Mouse (Mus musculus) ES-E14 (cell line): ENCODE results near the gene Cab39l. TPM values are rescaled to one million over a fixed set of nuclear protein-coding genes. Genes with fewer than 3 reads are reported as not detected.

Experiments
- DNase-seq: peaks from one replicate; pipeline ENCODE4 v3.0.0-alpha.2; 2013; ENCODE audit warnings: low read depth, low spot score
- H3K27ac ChIP-seq: 2 replicates; pipeline ENCODE4 v1.5.1; 2012; ENCODE audit warnings: low read depth, mild to moderate bottlenecking, low read length, moderate library complexity, mixed read lengths; ENCODE audit not compliant: poor library complexity, insufficient read depth, severe bottlenecking
- H3K36me3 ChIP-seq: 2 replicates; pipeline ENCODE4 v1.6.1; 2012; ENCODE audit warnings: mild to moderate bottlenecking, low read length, moderate library complexity, mixed read lengths; ENCODE audit not compliant: control insufficient read depth, poor library complexity, insufficient read depth, severe bottlenecking
- H3K4me1 ChIP-seq, 2 experiments: fragments of 150-350 bp in 1 of 2; sonication (generic) in 1 of 2; 2 replicates each; pipeline ENCODE4 v1.6.1; 2012; ENCODE audit warnings: low read length in 2 of 2, mild to moderate bottlenecking in 1 of 2, mixed read lengths in 1 of 2; ENCODE audit not compliant: control insufficient read depth in 2 of 2, insufficient read depth in 2 of 2, poor library complexity in 1 of 2
- H3K4me3 ChIP-seq, 2 experiments: fragments of 150-350 bp in 1 of 2; sonication (generic) in 1 of 2; 2 replicates each; pipeline ENCODE4 v1.5.1; 2012; ENCODE audit warnings: low read length in 2 of 2, low read depth in 1 of 2, mild to moderate bottlenecking in 1 of 2, mixed read lengths in 1 of 2; ENCODE audit not compliant: insufficient read depth in 1 of 2, poor library complexity in 1 of 2, severe bottlenecking in 1 of 2
- H3K9ac ChIP-seq: 2 replicates; pipeline ENCODE4 v1.6.1; 2012; ENCODE audit warnings: low read depth, mild to moderate bottlenecking, low read length, mixed read lengths; ENCODE audit not compliant: poor library complexity, insufficient read depth, severe bottlenecking
- H3K9me3 ChIP-seq: fragments of 150-350 bp; sonication (generic); 2 replicates; pipeline ENCODE4 v1.6.1; 2012; ENCODE audit warnings: low read depth, mild to moderate bottlenecking, low read length; ENCODE audit not compliant: control insufficient read depth, insufficient read depth
- CHD2 ChIP-seq: IDR thresholded peaks from 2 replicates; pipeline ENCODE4 v1.6.1; 2014; ENCODE audit warnings: mild to moderate bottlenecking, low read depth, low read length, inconsistent platforms
- HCFC1 ChIP-seq: IDR thresholded peaks from 2 replicates; pipeline ENCODE4 v1.6.1; 2012; ENCODE audit warnings: low read length, inconsistent platforms, borderline replicate concordance; ENCODE audit not compliant: insufficient read depth
- MAFK ChIP-seq: IDR thresholded peaks from 2 replicates; pipeline ENCODE4 v1.6.1; 2014; ENCODE audit warnings: mild to moderate bottlenecking, low read depth, low read length, inconsistent platforms; ENCODE audit not compliant: insufficient read depth
- ZC3H11A ChIP-seq: IDR thresholded peaks from 2 replicates; pipeline ENCODE4 v1.6.1; 2012; ENCODE audit warnings: low read depth, mild to moderate bottlenecking, inconsistent platforms, low read length, borderline replicate concordance
- ZNF384 ChIP-seq: IDR thresholded peaks from 2 replicates; pipeline ENCODE4 v1.6.1; 2012; ENCODE audit warnings: low read depth, low read length, inconsistent platforms
- in situ Hi-C, 2 experiments: fragments of 600-800 bp; cut with MboI; formaldehyde crosslinking; loops; one replicate each; pipeline ENCODE4 v1.15.1; 2025; ENCODE audit warnings: low sequenced_read_pairs in 2 of 2, inconsistent platforms in 1 of 2; ENCODE audit not compliant: unreplicated experiment in 2 of 2
- total RNA-seq: library from RNA; depleted of rRNA; stranded (reverse); fragments of 300-350 nt; gene quantifications from 2 replicates; pipeline ENCODE4 v1.2.3, GENCODE M21; 2012

The Cab39l gene
- total RNA-seq, 1 experiment: 5.8 TPM

DNA sequence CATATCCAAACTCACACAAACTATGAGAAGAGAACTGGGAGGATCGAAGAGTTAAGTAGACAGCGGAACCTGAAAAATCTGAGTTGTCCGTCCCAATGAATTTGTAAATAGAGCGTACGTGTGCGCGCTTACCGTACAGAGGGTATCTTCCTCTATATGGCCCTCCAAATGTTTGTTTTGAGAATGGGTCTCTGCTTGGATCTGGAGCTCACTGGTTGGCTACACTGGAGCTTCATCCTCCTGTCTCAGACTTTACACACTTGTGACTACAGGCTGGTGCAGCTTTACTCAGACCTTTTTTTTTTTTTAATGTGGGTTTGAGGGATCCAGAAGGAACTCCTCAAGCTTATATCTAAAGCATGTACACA, 157.5 kb downstream of the Cab39l start:
- Histone ChIP-seq H3K4me1 (no peaks in the 10 kb centered on the region; a peak in 1 of 4 replicates), H3K9ac (peak overlapping the region; percentile 77; the same call in 1 of the 2 replicates), H3K36me3 (no peaks in the 10 kb centered on the region), H3K27ac (no peak overlapping the region), H3K9me3 (no peaks in the 10 kb centered on the region), H3K4me3 (peak overlapping the region; percentile 89 to 90)
- in situ Hi-C loops: no loop called here
- DNase-seq: no peak
- no peak for TF ChIP-seq HCFC1
- no peak for TF ChIP-seq CHD2

DNA sequence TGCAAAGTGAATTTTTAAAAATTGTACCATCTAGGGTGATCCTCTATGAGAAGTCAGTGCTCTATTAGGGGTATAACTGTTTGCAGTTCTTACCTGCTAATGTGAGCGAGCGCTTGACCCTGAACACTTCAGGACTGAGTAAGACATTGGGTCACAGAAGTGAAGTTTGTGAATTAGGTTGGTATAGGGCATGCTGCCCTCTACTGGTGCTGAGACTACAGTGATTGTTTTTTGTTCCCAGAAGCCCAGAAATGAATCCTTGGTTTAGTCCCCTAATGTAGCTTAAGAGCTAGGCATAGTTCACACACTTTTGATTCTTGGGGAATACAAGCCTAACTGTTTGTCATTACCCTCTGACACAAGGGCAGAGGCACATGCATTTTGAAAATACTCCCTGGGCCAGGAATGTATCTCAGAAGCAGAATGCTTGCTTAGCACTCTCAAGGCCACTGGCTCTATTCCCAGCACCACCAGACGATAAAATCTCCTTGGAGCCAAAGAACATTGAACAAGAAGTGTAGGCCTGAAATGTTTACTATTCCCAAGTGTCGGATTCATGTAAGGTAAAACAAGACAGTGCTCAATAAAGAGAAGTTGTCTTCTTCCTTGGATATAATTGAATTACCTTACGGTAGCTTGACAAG, 163.4 kb downstream of the Cab39l start:
- no peaks in the 10 kb centered on the region for H3K4me1 ChIP-seq
- H3K27ac ChIP-seq: no peak overlapping the region
- in situ Hi-C loops: loop anchor here (10.0 kb wide), 2 partner anchors 341 to 421 kb away; no protein-coding TSS in a partner anchor
- no peaks in the 10 kb centered on the region for H3K36me3 ChIP-seq
- no peak overlapping the region for H3K4me3 ChIP-seq
- TF ChIP-seq ZC3H11A (peak; percentile 46; the same call in 1 of the 2 replicates), CHD2 (no peak)
- H3K9ac ChIP-seq: no peak overlapping the region
- DNase-seq: no peak
- H3K9me3 ChIP-seq: no peaks in the 10 kb centered on the region

DNA sequence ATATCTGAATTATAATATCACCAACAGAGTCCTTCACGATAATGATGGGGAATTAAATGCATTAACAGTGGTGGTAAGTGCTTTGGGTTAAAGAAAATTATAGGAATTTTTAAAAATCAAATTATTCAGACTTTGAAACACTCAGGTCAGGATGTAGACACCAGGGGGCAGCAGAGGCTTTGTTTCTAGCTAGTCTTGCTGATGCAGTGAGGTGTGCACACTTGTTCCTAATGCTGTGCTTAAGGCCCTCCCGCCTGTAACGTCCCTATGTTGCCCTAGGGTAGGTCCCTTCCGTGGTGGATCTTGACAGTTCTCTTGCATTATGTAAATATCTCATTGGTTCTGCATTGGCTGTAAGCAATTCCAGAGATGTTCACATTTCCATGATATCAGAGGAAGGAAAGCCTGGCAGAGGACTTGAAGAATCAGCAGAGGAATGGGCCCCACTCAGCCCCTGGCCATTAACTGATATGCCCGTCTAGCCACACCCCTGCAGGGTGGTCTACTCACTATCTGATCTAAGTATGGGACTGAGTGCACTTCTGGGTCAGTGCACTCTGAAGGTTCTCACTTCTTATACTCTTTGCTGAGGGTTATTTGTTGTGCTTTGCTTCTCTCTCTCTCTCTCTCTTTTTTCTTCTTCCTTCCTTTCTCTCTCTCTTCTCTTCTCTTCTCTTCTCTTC, 165.0 kb downstream of the Cab39l start:
- Histone ChIP-seq H3K4me1 (0 out of 4 replicates have a peak, but pooled peaks cover 0 to 1% of the 10 kb centered on the region in 2 experiments), H3K27ac (no peak overlapping the region), H3K4me3 (no peak overlapping the region), H3K36me3 (no peaks in the 10 kb centered on the region), H3K9me3 (no peaks in the 10 kb centered on the region), H3K9ac (no peak overlapping the region)
- no peak for DNase-seq
- in situ Hi-C loops: loop anchor here (5.0 to 10.0 kb wide), 3 partner anchors 339 to 419 kb away; no protein-coding TSS in a partner anchor
- peak; percentile 91 for TF ChIP-seq ZC3H11A
- TF ChIP-seq CHD2: no peak
- TF ChIP-seq ZNF384: no peak

- DNase-seq: no peak
- Histone ChIP-seq H3K9me3 (no peaks in the 10 kb centered on the region), H3K4me1 (0 out of 4 replicates have a peak, but pooled peaks cover 0 to 1% of the 10 kb centered on the region in 2 experiments), H3K9ac (no peak overlapping the region), H3K36me3 (no peaks in the 10 kb centered on the region), H3K27ac (no peak overlapping the region), H3K4me3 (no peak overlapping the region)
- TF ChIP-seq MAFK: no peak
- no peak for TF ChIP-seq ZNF384
- TF ChIP-seq ZC3H11A: no peak
- no peak for TF ChIP-seq CHD2
- TF ChIP-seq HCFC1: no peak
- in situ Hi-C loops: loop anchor here (5.0 to 10.0 kb wide), 3 partner anchors 338 to 418 kb away; no protein-coding TSS in a partner anchor
Measured at GRCm38 (mm10) chr14:59607021-59607420, 166.2 kb downstream of the Cab39l start.
